Mouse (Mus musculus) heart, postnatal 0 days (tissue): ENCODE measurements around the gene Tmem50a.
A peak's percentile ranks its signal among the peaks of the same experiment; 100 is the strongest.

Experiments
- CTCF ChIP-seq: IDR thresholded peaks from 2 replicates; pipeline ENCODE4 v1.5.1; 2016; ENCODE audit warnings: antibody characterized with exemption, control low read depth, low read depth
- EP300 ChIP-seq: IDR thresholded peaks from 2 replicates; pipeline ENCODE4 v1.6.1; 2016; ENCODE audit warnings: antibody characterized with exemption, low read depth

GRCm38 (mm10) chr4:134963021-134963776 lies 48.4 kb upstream of the Tmem50a start:
- peak; percentile 40 for TF ChIP-seq CTCF
- no peak for TF ChIP-seq EP300
